Mouse (Mus musculus): ENCODE measurements around the gene Itih3. TPM values are rescaled to one million over a fixed set of nuclear protein-coding genes. Genes with fewer than 3 reads are reported as not detected.

The Itih3 gene
- total RNA-seq, 4 experiments from 2014 or later = 0.32 to 1.2 (median 0.73) TPM

- DNase-seq (ENCODE audit: low spot score) = no peak
These were observed 20.9 kb downstream of the Itih3 start for GRCm38 (mm10) chr14:30902628-30903027.

GRCm38 (mm10) chr14:30899972-30900371 is 23.6 kb downstream of the Itih3 start:
- no peak for DNase-seq (ENCODE audit: low spot score)

GRCm38 (mm10) chr14:30888271-30888732 is 35.3 kb downstream of the Itih3 start:
- peak; percentile 50 for DNase-seq (ENCODE audit: low spot score)

DNA sequence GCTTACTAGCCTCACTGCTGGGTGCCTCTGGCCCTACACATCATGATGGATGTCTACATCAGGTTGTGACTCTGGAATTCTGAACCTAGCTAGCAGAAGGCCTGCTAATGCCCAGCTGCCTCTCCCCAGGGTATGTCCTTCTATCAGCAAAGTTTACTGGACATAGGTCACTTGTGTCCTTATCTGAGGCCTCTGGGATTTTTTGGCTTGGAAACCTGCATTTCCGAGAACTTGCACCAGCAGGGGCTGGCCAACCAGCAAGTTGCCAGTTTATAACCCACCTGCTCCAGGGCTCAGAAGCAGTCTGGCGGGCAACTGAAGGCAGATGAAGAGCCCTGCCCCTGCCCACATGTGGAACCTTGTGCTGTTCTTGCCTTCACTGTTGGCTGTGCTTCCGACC is 37.4 kb downstream of the Itih3 start, which contains the start of gene Itih4:
TSS of gene Itih4 (plus strand) at position 273 of the 400 bp plus-strand sequence.
- no peak for DNase-seq (ENCODE audit: low spot score)

DNA sequence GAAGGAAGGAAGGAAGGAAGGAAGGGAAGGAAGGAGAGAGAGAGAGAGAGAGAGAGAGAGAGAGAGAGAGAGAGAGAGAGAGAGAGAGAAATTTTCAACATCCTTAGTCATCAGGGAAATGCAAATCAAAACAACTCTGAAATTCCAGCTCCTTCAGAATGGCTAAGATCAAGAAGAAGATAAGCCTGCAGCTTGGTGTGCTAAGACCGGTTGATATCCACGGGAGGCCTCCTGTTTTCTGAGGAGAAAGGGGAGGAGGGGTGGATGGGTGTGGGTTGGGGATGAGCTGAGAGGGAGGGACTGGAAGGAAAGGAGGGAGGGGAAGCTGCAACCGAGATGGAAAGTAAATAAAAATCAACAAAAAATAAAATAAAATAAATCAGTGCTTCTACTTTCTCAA is 38.3 kb downstream of the Itih3 start:
- DNase-seq (ENCODE audit: low spot score) = no peak

GRCm38 (mm10) chr14:30881718-30882108 is 41.8 kb downstream of the Itih3 start:
- DNase-seq (ENCODE audit: low spot score) = no peak

DNA sequence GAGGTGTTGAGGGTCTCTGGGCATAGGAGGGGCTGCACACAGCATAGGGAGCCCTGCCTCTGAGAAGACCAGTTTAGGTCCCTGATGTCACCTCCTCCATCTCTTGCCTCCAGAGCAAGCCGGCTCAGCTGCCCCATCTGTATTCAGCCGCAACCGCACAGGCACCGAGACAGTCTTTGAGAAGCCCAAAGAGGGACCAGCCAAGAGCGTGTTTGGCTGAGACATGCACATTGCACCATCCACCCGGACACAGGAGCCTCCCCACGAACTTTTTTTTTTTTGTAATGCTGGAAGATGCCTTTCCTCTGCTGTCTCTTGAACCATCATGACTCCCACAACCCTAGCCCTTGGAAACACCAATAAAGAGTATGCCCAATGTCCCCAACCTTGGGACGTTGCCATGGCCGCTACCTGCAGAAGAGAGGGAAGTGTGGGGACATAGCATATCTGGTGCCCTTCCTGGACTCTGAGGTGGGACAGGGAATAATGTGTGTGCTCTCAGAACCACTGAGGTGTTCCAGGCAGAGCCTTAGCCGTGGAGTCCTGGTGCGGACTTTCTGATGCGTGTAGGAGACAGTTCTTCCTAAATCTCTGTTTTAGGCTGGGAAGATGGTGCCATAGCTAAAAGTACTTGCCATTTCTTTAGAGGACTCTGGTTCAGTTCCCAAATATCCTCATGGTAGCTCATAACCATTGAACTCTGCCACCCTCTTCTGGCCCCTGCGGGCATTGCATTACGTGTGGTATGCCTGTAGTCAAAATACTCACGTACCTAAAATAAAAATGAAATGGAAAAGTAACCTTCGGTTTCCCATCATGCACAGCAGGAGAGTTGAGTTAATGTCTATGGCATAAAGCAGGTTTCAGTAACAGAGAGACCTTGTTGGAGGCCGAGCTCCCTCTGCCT is 42.5 kb downstream of the Itih3 start:
- peak; percentile 78 for DNase-seq (ENCODE audit: low spot score)

DNA sequence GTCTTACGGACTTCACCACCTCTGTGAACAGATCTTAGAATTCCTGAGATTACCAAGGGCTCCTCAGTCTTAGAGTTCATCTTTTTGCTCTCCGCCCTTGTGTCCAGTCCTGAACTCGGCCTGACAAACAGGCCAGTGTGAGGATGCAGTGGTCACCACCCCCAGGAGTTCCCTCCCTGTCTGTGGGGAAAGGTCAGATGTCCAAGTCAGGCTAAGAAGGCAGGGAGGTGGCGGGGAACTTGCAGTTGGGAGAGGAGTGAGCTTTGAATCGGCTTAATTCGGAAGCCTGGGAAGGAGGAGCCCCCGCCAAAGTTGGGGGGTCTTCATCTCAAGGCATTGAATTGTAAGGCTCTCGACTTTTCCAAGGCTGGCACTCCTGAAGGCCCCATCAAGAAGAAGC is 43.3 kb downstream of the Itih3 start:
- no peak for DNase-seq (ENCODE audit: low spot score)

GRCm38 (mm10) chr14:30879794-30880193 is 43.8 kb downstream of the Itih3 start:
- no peak for DNase-seq (ENCODE audit: low spot score)

DNA sequence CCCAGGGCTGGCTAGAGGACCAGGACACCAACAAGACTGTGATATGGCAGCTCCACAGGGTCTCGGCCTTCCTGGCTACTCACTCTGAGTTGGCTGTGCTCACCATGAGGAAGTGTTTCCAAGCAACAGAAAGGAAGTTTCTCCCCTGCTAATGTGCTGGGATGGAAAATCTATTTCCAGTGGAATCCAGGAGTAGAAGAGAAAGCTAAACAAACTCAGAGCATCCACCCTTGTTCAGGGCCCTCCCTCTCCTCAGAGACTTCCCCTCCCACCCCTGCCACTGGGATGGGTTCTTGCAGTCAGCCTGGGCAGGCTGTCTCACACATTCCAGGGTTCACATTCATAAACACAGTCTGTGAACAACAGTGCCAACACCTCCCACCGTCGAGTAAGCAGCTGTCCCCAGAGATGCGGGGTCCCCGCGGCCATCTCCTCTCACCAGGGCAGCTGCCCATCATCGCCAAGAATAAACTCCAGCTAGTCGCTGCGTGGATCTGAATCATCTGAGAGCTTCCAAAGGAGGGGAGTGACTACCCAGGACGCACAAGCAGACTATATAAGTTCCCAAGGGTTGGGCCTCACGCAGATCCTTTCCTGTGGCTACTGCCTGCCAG is 44.5 kb downstream of the Itih3 start, which contains the start of gene Mustn1:
TSS of gene Mustn1 (plus strand) at position 243 of the 614 bp plus-strand sequence.
- DNase-seq (ENCODE audit: low spot score) = peak; percentile 85

- no peak for DNase-seq (ENCODE audit: low spot score)
These were observed 45.7 kb downstream of the Itih3 start for GRCm38 (mm10) chr14:30877827-30878226.

- DNase-seq (ENCODE audit: low spot score) = no peak
These were observed 47.1 kb downstream of the Itih3 start for GRCm38 (mm10) chr14:30876451-30876850.

DNA sequence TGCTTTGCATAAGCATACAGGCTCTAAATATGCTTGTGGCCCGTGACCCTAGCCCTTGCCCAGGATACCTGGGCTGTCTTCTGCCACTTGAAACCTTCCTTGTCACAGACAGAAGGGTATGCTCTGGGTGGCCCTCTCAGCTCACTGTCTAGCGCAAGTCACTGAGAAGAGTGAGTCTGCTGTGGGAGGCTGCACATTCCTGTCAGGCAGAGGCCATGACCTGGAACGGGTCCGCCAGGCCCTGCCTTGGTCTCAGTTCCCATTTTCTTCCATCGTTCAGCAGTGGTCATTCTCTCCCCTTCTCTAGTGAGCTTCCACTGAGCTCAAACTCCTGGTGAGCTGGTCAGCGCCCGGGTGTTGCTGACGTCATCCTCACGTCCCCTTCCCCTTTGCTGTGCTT is 47.6 kb downstream of the Itih3 start:
- no peak for DNase-seq (ENCODE audit: low spot score)

- no peak for DNase-seq (ENCODE audit: low spot score)
These were observed 48.3 kb downstream of the Itih3 start for GRCm38 (mm10) chr14:30875130-30875865.

DNA sequence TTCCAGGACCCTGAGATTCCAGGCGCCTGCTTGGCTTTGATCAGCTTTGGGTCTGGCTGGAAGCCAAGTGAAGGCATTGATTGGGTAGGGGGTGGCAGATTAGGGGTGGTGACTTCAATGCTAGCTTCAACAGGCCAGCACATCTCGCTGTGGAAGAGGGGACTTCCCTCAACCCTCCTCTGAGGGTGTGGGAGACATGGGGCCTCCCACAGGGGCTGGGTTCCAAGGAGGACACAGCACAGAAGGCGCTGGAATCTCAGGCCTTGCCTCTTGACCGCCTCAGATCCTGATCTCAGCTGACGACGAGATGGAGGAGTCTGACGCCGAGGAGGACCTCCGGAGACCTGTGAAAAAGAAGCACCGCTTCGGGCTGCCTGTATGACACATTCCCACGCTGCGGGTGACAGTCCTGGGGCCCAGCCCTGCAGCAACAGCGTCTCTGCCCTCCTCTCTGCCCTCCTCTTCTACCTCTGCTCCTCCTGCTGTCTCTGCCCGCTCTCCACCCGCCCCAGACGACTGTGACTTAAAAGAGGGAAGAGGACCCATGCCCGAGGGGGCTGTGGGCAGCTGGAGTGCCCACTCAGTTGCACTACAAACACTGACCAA is 49.4 kb downstream of the Itih3 start:
- DNase-seq (ENCODE audit: low spot score) = no peak

DNA sequence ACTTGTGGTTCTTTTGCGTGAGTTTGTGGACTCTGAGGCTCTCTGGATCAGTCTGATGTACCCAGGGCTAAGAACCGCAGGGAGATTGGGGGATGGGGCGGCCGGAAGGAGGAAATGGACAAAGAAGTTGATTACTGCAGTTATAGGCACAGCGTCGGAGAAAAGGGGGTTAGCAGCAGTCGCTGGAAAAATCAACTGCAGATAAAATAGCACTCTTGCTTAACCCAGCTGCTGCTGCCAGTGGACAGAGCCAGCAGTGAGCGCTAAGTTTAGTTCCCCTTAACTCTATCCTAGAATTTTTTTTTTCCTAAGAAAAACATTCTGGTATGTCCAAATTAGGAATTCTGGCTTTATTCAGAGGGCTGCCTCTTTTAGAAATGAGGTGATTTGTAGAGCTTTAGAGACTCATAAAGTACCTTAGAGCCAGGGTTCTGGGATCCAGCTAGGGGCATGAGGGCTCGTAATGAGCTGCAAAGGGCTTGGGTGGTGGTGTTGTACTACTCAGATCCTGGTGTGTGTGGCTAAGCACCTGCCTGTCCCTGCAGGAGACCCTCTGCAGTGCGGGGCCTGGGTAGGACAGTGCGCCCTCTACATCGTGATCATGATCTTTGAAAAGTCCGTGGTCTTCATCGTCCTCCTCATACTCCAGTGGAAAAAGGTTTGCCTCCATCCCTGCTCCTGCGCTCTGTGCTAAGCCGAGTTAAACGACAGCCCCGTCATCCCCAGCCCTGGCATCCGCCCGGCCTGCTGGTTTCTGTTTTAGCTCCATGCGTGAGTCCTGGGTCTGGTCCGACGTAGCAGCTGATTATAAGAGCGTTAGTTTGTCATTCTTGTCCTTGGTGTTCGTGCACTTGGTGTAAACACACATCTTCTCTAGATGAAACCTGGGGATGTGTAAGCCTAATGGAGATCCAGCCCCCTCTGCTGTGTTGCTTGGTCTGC is 53.1 kb downstream of the Itih3 start:
- peak; percentile 51 for DNase-seq (ENCODE audit: low spot score)

GRCm38 (mm10) chr14:30869391-30869801 is 54.2 kb downstream of the Itih3 start:
- peak; percentile 72 for DNase-seq (ENCODE audit: low spot score)

DNA sequence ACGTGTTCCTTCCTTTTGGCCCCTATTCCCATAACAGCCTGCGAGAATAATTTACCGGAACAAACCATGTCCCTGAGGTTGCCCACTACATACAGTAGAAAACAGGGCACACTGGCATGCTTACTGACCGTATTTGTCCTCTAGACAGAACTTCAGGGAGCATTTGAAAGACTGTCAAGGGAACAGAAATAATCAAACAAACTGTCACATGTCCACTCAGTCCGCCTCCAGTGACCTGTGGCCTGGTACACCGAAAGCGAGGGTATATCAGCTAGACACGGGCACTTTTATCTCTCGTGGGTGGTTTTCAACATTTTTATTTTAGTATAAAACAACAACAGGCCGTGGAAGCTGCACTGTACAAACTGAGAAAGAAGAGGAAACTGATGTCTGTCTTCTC is 54.7 kb downstream of the Itih3 start:
- no peak for DNase-seq (ENCODE audit: low spot score)

- peak; percentile 76 for DNase-seq (ENCODE audit: low spot score)
These were observed 56.5 kb downstream of the Itih3 start for GRCm38 (mm10) chr14:30867042-30867441.

DNA sequence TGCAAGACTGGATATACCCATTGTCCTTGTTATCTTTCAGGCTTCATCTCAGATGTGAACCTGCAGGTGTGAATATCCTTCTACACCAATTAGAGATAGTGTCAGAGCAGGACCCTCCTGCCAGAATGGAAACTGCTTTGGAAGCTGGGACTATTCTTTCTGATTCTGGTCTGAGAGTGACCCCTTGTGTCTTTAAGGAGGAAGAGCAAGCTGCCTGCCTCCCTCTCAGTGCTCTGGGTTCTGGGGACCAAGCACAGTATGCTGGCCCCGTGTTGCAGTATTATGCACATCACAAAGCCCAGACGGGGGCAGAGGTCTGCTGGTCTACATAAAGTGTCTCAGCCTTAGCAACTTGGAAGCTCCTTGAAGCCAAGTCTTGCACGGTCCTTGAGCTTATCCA is 58.2 kb downstream of the Itih3 start:
- DNase-seq (ENCODE audit: low spot score) = no peak
